Mouse (Mus musculus): Measurements from ENCODE around the gene Srsf6. TPM values are rescaled to one million over a fixed set of nuclear protein-coding genes. Genes with fewer than 3 reads are reported as not detected.

Gene Srsf6
- total RNA-seq, 2 experiments from 2014 or later, result 61.5 to 68.1 TPM

- DNase-seq, result peak; percentile 67 to 77
Measured at GRCm38 (mm10) chr2:162931674-162932650, 634 bp downstream of the Srsf6 start.

GRCm38 (mm10) chr2:162932706-162933105, 1.4 kb downstream of the Srsf6 start:
- peak in 1 of 2 experiments; percentile 28 for DNase-seq

- no peak for DNase-seq
Measured at GRCm38 (mm10) chr2:162934421-162934820, 3.1 kb downstream of the Srsf6 start.

GRCm38 (mm10) chr2:162935700-162936099, 4.4 kb downstream of the Srsf6 start:
- DNase-seq, result no peak

GRCm38 (mm10) chr2:162939562-162939961, 8.2 kb downstream of the Srsf6 start:
- DNase-seq, result no peak

GRCm38 (mm10) chr2:162943148-162943846, 12.0 kb downstream of the Srsf6 start, which contains the start of gene L3mbtl1:
Gene L3mbtl1 (plus strand): TSS chr2:162943472.
- DNase-seq, result peak; percentile 14 to 34

- no peak for DNase-seq
Measured at GRCm38 (mm10) chr2:162943931-162944330, 12.6 kb downstream of the Srsf6 start.

GRCm38 (mm10) chr2:162946964-162947363, 15.6 kb downstream of the Srsf6 start:
- DNase-seq, result no peak

GRCm38 (mm10) chr2:162947736-162948135, 16.4 kb downstream of the Srsf6 start:
- DNase-seq, result no peak

GRCm38 (mm10) chr2:162948221-162948620, 16.9 kb downstream of the Srsf6 start:
- no peak for DNase-seq

- no peak for DNase-seq
Measured at GRCm38 (mm10) chr2:162950776-162951175, 19.4 kb downstream of the Srsf6 start.

GRCm38 (mm10) chr2:162956843-162957242, 25.5 kb downstream of the Srsf6 start:
- DNase-seq, result no peak

- no peak for DNase-seq
Measured at GRCm38 (mm10) chr2:162961321-162961720, 30.0 kb downstream of the Srsf6 start.

GRCm38 (mm10) chr2:162966734-162967133, 35.4 kb downstream of the Srsf6 start:
- DNase-seq, result no peak

- DNase-seq, result peak; percentile 29 to 68
Measured at GRCm38 (mm10) chr2:162968357-162968756, 37.0 kb downstream of the Srsf6 start.

GRCm38 (mm10) chr2:162969101-162969500, 37.8 kb downstream of the Srsf6 start:
- DNase-seq, result no peak

GRCm38 (mm10) chr2:162970896-162971295, 39.6 kb downstream of the Srsf6 start:
- no peak for DNase-seq

GRCm38 (mm10) chr2:162972752-162973151, 41.4 kb downstream of the Srsf6 start:
- DNase-seq, result no peak

- no peak for DNase-seq
Measured at GRCm38 (mm10) chr2:162973206-162973605, 41.9 kb downstream of the Srsf6 start.

- DNase-seq, result no peak
Measured at GRCm38 (mm10) chr2:162973637-162974036, 42.3 kb downstream of the Srsf6 start.

- DNase-seq, result peak; percentile 48 to 61
Measured at GRCm38 (mm10) chr2:162975157-162975775, 43.9 kb downstream of the Srsf6 start.

- peak; percentile 61 to 78 for DNase-seq
Measured at GRCm38 (mm10) chr2:162976001-162976400, 44.7 kb downstream of the Srsf6 start.

- DNase-seq, result no peak
Measured at GRCm38 (mm10) chr2:162984381-162984780, 53.1 kb downstream of the Srsf6 start.
